Mouse (Mus musculus) olfactory bulb, adult 2 months (tissue): ENCODE measurements around the gene Vars.

ENCODE experiments used
- CTCF ChIP-seq: fragments of 200-500 bp; IDR thresholded peaks from 2 replicates; pipeline ENCODE4 v1.5.1; 2012; ENCODE audit warnings: low read depth, mild to moderate bottlenecking, low read length, moderate library complexity; ENCODE audit not compliant: insufficient read depth
- POLR2A ChIP-seq: fragments of 200-500 bp; IDR thresholded peaks from 2 replicates; pipeline ENCODE4 v1.6.1; 2012; ENCODE audit warnings: mild to moderate bottlenecking, low read depth, low read length, moderate library complexity; ENCODE audit not compliant: insufficient read depth

DNA sequence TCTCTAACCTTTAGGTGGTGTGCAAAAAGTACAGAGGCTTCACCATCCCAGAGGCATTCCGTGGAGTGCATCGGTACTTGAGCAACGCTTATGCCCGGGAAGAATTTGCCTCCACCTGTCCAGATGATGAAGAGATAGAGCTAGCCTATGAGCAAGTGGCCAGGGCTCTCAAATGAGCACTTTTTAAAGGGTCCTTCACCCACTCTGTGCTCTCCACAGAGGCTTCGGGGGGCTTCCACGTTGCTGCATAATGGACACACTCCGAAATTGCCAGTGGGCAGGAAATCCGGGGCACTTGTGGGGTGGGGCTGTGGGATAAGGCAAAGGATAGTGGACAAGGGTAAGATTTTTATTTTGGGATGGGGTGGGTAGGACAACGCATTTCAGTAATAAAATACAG, 57.5 kb downstream of the Vars start:
- no peak for TF ChIP-seq CTCF
- no peak for TF ChIP-seq POLR2A
